Mouse (Mus musculus) left cerebral cortex, adult 2 months (tissue): ENCODE measurements at regions not wholly inside any gene's neighbourhood (a gene's known extent, or its start where the extent isn't known, plus 50 kb on each side); places are given as distances from the start of the nearest gene placed in this dataset.

ENCODE experiments used
- DNase-seq, 2 experiments: peaks; one replicate each; pipeline ENCODE4 v3.0.0; 2021 to 2022; ENCODE audit warnings: low spot score in 2 of 2, mixed read lengths in 1 of 2; ENCODE audit errors: extremely low spot score in 1 of 2
- H3K27ac ChIP-seq: fragments of 200-600 bp; 2 replicates; pipeline ENCODE4 v1.8.1; 2022
- H3K4me3 ChIP-seq: fragments of 200-600 bp; 2 replicates; pipeline ENCODE4 v1.8.1; 2022
- CTCF ChIP-seq: fragments of 200-600 bp; IDR thresholded peaks from 2 replicates; pipeline ENCODE4 v1.8.1; 2022; ENCODE audit warnings: antibody characterized with exemption, mild to moderate bottlenecking, moderate library complexity
- intact Hi-C: fragments of 180-260 bp; cut with DNase I; formaldehyde crosslinking; loops from one replicate; pipeline ENCODE4 v1.15.1; 2025

DNA sequence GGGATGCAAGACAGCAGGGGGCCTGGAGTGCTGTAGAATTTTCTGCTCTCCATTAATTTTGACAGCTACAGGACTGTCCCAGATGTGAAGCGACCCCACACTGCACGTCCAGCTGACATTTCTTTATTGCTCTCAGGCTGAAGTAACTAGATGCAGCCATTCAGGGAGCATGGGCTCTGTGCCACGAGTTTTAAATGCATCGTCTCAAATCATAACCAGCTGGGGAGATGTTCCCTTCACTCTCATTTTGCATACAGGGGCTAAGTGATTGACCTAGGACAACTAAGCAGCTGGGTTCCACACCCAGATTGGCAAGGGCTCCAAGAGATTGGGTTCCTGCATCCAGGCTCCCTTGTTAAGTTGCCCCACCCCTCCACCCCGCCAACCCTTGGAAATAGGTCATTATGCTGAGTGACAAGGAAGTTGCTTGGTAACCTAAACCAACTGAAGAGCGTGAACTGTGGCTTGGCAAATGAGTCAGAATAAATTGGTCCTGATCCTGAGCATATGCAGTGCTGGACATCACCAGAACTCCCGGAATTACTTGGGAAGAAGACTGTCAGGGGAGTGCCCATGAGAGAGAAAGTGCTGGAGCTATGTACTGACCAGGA lies 267.4 kb downstream of the Foxo1 start:
- intact Hi-C loops = no loop called here
- no peak for TF ChIP-seq CTCF
- H3K27ac ChIP-seq = no peak overlapping the region
- no peak overlapping the region for H3K4me3 ChIP-seq
- DNase-seq = no peak

DNA sequence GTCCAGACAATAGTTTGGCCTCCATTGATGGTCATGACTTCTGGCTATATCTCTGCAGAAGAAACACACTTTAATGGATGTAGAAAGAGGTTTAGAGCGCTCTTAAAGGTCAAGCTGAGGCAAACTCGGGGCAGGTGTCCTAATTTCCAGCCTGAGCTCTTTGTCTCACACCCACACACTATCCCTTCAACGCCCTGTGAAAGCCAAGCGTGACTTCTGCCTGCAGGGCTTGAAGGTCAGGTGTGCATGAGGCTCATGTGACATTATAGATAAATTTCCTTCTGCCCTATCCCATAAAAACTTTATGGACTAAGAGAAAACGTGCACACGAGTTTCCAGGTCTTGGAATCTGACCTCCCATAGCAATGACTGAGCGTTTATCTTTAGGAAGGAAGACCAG lies 266.0 kb downstream of the Foxo1 start:
- Histone ChIP-seq H3K4me3 (no peak overlapping the region), H3K27ac (no peak overlapping the region)
- DNase-seq = no peak
- intact Hi-C loops = no loop called here
- no peak for TF ChIP-seq CTCF

DNA sequence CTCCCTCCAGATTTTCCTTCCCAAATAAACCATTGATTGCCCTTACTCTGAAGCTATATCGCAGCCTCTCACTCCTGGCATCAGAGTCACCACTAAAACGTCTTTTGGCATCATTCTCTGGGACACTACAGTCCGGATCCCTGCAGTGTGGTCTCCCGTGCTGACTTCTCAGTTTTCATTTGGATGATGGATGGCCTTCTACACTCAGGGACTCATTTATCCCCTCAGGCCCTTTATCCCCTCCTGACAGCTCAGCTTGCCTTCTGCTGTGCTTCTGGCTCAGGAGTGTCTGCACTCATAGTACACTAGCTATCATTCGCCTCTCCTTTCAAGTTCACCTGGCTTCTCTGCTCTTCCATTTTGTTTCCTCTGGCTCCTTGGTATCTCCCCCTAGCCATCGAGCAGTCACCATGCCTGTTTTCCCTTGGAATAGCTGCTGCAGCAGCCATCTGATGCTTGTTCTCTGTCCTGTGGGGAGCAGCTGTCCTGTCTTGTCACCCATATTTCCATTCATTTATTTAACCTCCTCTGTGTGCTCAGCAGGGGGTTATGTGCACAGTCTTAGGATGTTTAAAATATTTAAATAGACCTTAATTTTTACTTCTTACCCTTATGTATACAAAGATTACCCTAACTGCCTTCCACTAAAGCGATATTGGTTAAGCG lies 263.7 kb downstream of the Foxo1 start:
- no peak for TF ChIP-seq CTCF
- Histone ChIP-seq H3K27ac (no peak overlapping the region), H3K4me3 (no peak overlapping the region)
- DNase-seq = no peak
- intact Hi-C loops = no loop called here

DNA sequence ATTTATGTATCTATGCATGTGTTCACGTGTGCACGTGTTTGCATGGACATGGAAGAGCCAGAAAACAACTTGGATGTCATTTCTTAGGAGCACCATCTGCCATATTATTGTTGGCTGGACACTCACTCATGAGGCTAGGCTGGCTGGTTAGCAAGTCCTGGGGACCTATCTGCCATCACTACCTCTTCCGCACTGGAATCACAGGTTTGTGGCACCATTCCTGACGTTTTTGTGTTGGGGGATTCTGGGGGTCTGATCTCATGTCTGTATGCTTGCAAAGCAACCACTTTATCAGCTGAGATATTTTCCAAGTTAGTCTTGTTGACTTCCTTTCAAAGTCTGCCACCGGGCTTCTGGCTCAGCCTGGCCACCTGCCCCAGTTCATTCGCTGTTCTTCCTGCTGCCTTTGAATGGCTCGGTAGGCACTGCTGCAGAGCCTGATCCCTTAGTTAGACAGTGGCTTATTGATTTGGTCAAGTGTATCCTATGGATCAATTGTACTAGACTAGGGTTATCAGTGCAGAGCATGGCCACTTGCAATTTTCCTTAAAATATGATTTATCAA lies 262.4 kb downstream of the Foxo1 start:
- Histone ChIP-seq H3K4me3 (no peak overlapping the region), H3K27ac (no peak overlapping the region)
- no peak for DNase-seq
- intact Hi-C loops = no loop called here
- no peak for TF ChIP-seq CTCF

DNA sequence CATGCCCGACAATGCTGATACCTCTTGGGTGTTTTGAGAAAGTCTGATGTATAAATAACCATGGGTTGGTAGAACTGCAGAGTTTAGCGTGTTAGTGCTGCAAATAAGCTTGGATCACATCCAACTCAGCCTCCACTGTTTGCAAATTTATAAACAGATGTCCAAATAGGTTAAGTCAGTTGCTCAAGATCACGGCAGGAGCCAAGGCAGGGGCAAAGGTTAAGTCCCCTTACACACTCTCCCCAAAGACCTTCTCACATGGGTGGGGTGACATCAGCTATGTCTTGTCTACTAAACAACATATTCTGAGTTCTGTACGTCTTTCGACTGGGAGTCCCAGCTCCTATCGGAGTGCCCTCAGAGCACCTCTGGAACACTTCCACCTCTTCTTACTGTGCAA lies 261.0 kb downstream of the Foxo1 start:
- Histone ChIP-seq H3K4me3 (no peak overlapping the region), H3K27ac (no peak overlapping the region)
- no peak for TF ChIP-seq CTCF
- intact Hi-C loops = no loop called here
- DNase-seq = no peak

DNA sequence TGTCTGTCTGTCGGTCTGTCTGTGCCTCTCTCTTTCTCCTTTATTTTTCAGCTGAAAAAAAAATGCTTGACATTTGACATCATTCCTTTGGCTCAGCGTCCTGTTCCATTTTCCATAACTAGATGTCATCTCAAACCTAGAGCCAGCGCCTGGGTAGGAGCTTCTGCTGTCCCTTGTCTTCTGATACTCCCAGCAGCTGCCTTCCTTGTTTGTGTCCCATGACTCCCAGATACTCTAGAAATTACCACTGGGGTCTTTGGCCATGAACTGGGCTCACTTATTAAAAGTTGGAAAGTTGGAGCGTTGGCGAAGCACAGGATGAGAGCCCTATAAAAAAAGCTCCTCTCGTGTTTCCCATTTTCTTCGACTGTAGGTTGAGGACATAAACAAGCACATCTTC lies 260.4 kb downstream of the Foxo1 start:
- no peak for TF ChIP-seq CTCF
- DNase-seq = no peak
- Histone ChIP-seq H3K4me3 (no peak overlapping the region), H3K27ac (no peak overlapping the region)
- intact Hi-C loops = no loop called here

DNA sequence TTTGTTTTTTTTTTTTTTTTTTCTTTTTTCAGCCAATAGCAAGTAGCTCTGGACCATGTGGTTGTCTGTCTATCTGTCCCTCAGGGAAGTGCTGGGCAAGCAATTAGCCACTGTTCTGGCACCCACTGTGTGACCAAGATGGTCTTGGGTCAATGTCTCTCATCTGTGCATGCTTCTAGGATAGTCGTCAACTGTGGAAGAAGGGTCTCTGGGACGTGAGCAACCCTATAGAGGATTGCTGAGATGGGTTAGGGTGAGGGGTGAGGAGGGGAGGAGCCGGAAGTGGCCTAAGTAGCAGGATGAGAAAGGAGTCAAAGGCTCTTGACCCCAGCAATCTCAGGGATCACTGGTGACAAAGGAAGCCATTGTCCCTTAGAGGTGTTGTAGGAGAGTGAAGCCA lies 259.6 kb downstream of the Foxo1 start:
- no peak for TF ChIP-seq CTCF
- intact Hi-C loops = no loop called here
- Histone ChIP-seq H3K4me3 (no peak overlapping the region), H3K27ac (no peak overlapping the region)
- DNase-seq = no peak

DNA sequence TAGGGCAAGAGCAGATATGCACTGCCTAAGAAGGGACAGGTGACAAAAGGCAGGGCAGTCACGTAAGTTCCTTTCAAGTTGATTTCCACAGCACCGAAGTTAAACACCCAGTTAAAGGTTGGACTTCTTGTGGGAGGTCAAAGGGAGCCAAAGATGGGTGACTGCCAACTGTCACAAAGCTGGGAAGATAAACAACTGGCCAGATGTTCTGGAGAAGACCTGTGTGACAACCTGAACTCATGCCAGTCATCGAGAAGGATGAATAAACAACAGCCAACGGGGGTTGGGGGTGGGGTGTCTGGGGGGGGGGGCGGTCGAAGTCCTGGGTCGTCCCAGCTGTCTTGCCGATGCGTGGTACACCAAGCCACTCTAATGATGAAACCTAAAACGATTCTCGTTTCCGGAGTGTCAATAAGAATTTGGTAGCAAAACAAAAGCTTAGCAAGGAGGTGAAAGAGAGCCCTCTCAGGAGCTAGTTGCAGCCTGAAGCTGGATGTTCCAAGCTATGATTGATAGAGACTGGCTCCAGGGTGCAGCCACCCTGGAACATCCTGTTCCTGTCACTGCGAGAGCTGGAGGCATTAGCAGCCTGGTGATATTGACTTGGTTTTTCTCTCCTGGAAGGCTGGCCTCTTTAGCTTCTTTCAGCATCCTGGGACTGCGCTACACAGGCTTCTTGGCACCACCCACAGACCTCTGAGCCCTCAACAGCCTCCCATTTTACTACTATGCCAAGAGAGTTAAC lies 259.0 kb downstream of the Foxo1 start:
- DNase-seq = no peak
- no peak overlapping the region for H3K27ac ChIP-seq
- H3K4me3 ChIP-seq = no peak overlapping the region
- TF ChIP-seq CTCF = no peak
- intact Hi-C loops = no loop called here

DNA sequence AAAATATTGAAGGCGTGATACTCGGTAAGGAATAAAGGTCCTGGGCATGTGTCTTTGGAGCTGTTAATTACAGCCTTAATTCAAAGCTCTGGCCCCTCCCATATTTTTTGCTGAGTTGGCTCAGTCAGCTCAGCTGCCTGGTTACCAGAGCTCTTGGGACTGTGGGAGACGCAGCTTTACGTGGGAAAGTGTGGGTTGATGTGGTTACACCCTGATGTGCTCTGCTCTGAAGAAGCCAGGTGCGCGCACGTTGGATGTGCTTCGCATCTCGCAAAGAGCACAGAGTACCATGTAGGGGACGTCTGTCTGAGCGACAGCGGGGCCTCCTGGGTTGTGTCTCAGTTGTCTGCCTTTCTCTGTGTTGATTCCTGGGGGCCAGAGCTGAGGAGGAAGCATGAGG lies 254.8 kb downstream of the Foxo1 start:
- intact Hi-C loops = no loop called here
- Histone ChIP-seq H3K4me3 (no peak overlapping the region), H3K27ac (no peak overlapping the region)
- TF ChIP-seq CTCF = no peak
- no peak for DNase-seq

DNA sequence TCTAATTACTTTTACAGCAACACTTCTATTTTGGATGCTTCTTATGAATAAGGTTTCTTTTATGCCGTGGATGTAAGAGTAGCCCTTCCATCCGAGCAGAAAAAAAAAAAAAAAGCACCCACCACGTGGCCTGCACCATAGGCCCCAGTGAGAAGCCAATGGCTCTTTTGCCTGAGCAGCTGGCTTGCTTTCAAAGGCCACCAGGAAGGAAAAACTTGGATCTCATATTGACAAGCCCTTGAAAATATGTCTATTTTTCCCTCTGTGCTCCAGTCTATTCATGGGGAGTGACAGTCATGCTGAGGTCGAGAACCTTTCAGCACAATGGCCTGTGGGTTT lies 252.4 kb downstream of the Foxo1 start:
- intact Hi-C loops = no loop called here
- DNase-seq = no peak
- no peak overlapping the region for H3K4me3 ChIP-seq
- no peak overlapping the region for H3K27ac ChIP-seq
- TF ChIP-seq CTCF = no peak

DNA sequence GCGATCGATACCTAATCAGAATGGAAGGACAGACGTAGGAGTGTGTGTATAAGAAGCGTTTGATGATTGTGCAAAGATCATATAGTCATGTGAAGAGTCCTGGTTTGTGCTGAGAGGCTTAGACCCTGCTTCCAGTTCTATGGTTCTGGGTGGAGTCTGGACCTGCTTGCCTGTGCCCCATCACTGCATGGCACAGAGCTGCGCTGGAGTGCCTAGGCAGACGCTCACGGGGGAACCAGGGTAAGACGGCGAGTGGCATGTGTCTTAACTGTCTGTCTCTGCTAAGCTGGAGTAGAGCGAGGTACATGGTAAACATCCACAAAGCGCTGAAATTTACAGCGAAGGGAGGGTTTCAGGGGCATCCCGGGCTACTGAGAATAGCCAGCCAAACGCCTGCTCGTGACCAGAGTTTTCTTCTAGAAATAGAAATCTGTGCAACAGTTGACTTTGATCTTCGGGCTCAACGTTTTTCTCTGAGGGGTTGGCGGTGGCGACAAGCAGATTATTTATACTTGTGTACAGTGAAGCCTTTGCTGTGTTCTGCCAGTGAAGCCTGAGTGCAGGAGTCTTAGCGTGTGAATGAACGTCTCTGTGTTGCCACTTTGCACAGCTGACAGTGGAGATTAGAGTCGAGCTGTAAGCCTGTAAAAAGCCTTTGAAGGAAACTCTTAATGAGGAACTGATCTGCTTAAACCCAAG lies 251.9 kb downstream of the Foxo1 start:
- no peak for TF ChIP-seq CTCF
- H3K4me3 ChIP-seq = no peak overlapping the region
- no peak for DNase-seq
- H3K27ac ChIP-seq = 0 out of 2 replicates have a peak overlapping the region, but pooled peaks have one; percentile 11
- intact Hi-C loops = no loop called here

DNA sequence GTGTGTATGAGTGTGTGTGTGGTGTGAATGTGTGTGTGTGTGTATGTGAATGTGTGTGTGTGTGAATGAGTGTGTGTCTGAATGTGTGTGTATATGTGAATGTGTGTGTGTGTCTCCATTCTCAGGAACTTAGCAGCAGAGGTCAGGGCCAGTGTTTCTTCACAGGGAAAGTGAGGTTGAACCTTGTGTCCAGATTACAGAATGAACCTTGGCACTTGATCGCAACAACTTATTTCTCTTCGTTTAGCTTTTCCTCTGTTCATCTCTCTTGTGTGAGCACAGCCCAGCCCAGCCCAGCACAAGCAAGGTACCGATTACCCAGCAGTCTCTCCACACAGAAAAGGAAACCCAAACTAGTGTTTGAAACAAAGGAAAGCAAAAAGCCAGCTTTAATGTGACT lies 249.7 kb downstream of the Foxo1 start:
- TF ChIP-seq CTCF = no peak
- no peak overlapping the region for H3K27ac ChIP-seq
- no peak overlapping the region for H3K4me3 ChIP-seq
- no peak for DNase-seq
- intact Hi-C loops = no loop called here
